Mouse (Mus musculus): ENCODE data around the gene Dact3.

Dact3 gene

DNA sequence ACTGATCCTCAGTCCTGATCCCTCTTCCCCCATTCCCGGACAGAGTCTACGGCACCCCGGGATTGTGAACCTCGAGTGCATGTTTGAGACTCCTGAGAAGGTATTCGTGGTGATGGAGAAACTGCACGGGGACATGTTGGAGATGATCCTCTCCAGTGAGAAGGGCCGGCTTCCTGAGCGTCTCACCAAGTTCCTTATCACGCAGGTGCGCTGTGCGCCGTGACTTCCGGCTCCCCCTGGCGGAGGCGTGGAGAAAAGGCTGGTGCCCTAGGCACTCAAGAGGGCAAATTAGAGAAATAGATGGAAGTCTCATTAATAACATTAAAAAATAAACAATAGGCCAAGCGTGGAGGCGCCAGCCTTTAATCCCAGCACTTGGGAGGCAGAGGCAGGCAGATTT is 16.8 kb upstream of the Dact3 start:
- DNase-seq (ENCODE audit: low read depth, low spot score): no peak

- DNase-seq (ENCODE audit: low read depth, low spot score): peak; percentile 33
Observed at GRCm38 (mm10) chr7:16859902-16860651, 15.0 kb upstream of the Dact3 start.

- no peak for DNase-seq (ENCODE audit: low read depth, low spot score)
Observed at GRCm38 (mm10) chr7:16867488-16867887, 7.6 kb upstream of the Dact3 start.

DNA sequence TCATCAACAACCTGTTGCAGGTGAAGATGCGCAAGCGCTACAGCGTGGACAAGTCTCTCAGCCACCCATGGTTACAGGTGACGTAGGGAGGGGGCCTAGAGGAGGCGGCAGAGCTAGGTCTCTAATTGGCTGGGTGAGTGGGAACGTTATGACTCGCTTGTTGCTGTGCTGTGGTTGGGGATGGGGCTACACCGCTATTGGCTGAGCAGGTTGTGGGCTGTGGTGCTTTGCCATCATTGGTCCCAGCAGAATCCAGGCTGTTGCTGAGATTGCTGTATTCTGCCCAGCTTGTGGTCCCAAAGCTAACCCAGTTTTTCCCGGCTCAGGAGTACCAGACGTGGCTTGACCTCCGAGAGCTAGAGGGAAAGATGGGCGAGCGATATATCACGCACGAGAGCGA is 5.6 kb upstream of the Dact3 start:
- peak; percentile 99 for DNase-seq (ENCODE audit: low read depth, low spot score)

- DNase-seq (ENCODE audit: low read depth, low spot score): no peak
Observed at GRCm38 (mm10) chr7:16871600-16871999, 3.5 kb upstream of the Dact3 start.

DNA sequence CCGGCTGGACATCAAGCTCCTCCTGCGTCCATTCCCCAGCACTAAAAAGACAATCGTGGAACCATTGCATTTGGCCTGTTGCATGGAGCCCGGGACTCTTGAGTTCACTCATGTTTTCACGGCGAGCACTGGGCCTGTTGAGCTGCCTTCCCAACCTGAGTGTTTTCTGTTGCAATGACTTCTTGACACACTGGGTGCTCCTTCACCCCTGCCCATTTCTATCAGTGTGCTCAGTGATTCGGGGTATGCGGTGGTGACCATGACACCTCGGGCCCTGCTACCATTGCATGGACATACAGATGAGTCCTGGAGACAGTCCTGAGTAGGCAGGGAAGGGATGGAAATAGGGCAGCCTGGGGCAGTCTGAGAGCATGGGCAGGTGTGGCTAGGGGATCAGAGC is 2.6 kb upstream of the Dact3 start:
- no peak for DNase-seq (ENCODE audit: low read depth, low spot score)

- no peak for DNase-seq (ENCODE audit: low read depth, low spot score)
Observed at GRCm38 (mm10) chr7:16873392-16873791, 1.7 kb upstream of the Dact3 start.

DNA sequence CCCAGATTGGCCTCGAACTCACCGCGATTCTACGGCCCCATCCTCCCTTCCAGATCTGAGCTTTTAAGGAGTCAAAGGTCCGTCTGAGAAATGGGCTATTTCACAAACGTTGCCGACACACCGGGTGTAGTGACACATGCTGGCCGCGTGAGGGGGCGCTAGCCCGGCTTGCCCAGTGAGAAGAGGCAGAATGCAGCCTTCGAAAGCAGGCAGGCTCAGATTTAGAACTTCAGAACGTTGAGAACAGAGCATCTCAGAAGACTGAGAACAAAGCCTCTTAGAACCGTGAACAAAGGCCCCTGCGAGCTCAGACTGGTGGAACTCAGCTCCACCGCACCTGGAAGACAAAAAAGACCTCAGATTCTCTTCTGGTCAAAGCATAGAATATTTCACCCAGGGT is 927 bp upstream of the Dact3 start:
- peak; percentile 76 for DNase-seq (ENCODE audit: low read depth, low spot score)

DNA sequence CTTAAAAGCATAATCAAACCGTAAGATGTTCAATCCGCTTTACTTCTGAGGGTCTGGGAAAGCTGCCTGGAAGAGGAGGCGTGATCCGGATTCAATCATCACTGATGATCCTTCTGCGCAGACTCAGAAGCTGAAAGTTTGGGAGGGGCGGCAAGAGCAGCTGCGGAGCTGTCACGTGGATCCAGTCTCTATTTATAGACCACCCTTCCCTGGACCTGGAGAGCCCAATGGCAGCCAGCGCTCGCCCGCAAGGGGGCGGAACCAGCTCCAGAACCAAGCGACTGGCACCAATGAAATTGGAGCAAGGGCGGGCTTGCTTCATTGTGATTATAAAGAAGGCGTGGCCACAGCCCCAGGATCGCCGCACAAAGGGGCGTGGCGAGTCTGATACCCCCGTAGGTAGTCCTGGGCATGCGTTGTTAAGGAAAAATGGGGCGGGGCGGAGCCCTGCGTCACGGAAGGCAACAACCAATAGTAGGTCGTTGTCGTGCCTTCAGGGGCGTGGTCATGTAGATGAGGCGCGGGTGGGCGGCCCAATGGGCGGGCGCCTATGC is 284 bp upstream of the Dact3 start:
- DNase-seq (ENCODE audit: low read depth, low spot score): peak; percentile 100

DNA sequence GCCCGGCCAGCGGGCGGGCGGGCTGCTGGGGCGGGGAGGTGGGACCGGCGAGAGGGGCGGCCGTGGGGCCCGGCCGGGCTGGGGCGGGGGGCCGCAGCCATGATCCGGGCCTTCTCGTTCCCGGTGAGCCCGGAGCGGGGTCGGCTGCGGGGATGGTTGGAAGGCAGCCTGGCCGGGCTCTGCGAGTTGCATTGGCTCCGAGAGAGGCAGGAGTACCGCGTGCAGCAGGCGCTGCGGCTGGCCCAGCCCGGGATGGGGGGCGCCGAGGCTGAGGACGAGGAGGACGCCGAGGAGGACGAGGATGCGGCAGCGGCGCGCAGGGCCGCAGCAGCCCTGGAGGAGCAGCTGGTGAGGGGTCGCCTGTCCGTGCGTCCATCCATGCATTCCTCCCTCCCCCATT is 209 bp downstream of the Dact3 start:
- no peak for DNase-seq (ENCODE audit: low read depth, low spot score)

DNA sequence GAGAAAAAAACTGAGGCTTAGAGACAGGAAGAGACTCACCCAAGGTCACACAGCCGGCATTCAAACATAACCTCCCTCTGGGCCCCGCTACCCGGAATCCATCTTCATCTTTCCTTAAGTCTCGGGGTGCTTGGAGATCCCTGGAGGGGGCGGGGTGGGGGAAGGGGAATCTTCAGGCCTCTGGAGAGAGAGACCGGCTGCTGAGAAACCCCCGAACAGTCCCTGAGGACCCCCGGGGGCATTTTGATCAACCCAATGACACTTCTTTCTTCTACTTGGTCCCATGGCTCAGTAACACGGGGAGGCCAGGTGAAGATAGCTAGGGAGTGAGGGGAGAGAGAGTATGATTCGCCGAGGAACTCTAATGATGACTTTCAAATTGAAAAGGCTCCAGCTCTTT is 889 bp downstream of the Dact3 start:
- no peak for DNase-seq (ENCODE audit: low read depth, low spot score)

GRCm38 (mm10) chr7:16876608-16877007 is 1.5 kb downstream of the Dact3 start:
- no peak for DNase-seq (ENCODE audit: low read depth, low spot score)

DNA sequence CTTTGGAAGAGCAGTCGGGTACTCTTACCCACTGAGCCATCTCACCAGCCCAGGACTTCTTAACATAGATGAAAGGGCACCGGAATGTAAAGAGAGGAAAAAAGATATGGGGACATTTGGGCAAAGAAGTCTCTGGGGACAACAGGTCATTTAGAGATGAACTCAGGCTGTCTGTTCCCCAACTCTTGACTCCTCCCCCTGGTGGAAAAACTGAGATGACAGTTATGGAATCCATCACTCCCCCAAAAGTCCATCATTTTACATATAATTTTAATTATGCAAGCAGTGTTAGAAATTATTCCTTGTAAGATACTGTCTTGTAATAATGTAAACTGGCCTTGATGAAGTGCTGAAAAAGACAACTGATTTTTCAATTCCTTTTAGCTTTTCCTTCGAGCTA is 2.6 kb downstream of the Dact3 start:
- no peak for DNase-seq (ENCODE audit: low read depth, low spot score)

- peak; percentile 46 for DNase-seq (ENCODE audit: low read depth, low spot score)
Observed at GRCm38 (mm10) chr7:16879796-16880547, 4.9 kb downstream of the Dact3 start.

GRCm38 (mm10) chr7:16880615-16881014 is 5.5 kb downstream of the Dact3 start:
- DNase-seq (ENCODE audit: low read depth, low spot score): no peak

DNA sequence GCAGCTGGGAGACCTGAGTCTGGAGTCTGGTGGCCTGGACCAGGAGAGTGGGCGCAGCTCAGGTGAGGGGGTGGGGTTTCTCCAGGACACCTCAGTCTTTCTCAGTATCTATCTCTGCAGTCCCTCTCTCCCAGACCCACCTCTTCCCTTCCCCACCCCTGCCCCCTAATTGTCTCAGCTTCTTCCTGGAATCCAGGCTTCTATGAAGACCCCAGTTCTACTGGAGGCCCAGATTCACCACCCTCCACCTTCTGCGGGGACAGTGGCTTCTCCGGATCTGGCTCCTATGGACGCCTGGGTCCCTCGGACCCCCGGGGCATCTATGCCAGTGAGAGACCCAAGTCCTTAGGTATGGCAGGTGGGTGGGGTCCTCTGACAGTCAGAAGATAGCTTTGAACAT is 8.0 kb downstream of the Dact3 start:
- no peak for DNase-seq (ENCODE audit: low read depth, low spot score)

GRCm38 (mm10) chr7:16884334-16884733 is 9.2 kb downstream of the Dact3 start:
- DNase-seq (ENCODE audit: low read depth, low spot score): no peak

GRCm38 (mm10) chr7:16885271-16885776 is 10.2 kb downstream of the Dact3 start:
- DNase-seq (ENCODE audit: low read depth, low spot score): no peak

DNA sequence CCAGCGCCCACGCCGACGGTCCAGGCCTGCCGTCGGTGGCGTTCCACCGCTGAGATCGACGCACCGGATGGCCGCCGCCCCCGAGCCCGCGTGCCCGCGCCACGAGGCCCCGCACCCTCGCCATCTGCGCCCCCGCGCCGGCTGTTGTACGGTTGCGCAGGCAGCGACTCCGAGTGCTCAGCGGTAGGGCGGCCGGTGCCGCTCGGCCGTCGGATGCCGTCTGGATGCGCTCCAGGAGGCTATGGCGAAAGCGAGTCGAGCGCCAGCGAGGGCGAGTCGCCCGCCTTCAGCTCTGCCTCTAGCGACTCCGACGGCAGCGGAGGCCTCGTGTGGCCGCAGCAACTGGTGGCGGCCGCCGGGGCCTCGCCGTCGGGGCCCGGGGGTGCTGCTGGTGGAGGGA is 10.8 kb downstream of the Dact3 start:
- no peak for DNase-seq (ENCODE audit: low read depth, low spot score)

DNA sequence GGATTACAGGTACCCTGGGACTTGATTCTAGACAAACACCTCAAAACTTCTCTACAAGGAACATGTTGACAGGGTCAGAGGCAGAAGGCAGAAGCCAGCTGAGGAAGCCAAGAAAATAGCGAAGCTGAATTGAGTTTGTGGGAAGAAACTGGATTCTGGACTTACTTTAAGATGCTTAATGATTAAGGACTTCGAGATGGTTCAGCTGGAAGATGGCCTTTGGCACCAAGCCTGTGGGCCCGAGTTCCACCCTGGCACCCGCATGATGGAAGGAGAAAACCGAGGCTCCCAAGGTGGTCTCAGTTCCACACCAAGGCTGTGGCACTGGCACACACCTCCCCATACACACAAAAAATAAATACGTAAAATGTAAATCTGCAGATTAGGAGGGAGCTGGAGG is 15.4 kb downstream of the Dact3 start:
- no peak for DNase-seq (ENCODE audit: low read depth, low spot score)

GRCm38 (mm10) chr7:16890944-16891343 is 15.8 kb downstream of the Dact3 start:
- no peak for DNase-seq (ENCODE audit: low read depth, low spot score)

DNA sequence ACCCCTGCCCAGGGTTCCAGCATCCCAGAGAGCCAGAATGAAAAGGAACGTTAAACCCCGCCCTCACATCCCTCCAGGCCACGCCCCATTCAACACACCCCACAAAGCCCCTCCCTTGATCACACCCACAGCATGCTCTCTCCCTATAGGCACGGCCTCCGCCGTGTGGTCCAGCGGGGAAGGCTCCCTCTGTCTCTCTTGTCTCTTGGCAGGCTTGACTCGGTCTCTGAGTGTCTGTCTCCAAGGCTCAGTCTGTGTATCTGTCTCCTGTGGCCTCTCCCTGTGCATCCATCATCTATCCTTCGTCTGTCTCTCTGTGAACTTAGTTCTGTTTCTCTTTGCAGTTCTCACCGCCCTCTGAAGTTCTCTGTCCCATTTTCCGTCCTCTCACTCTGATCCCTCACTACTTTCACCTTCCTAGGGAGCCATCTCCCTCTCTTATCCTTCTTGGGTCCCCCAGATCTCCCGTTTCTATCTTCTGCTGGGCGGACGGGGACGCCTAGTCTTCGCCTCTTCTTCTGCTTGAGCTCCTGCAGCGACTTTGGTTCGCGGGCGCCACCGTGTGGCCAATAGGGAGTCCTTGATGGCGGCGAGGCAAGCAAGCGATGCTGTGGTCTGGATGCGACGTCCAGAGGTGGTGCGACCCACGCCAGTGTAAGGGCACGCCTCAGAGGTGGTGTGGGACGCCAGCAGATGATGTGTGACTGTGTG is 16.7 kb downstream of the Dact3 start, which contains the start of gene Gng8:
TSS of gene Gng8 (plus strand) at position 146 of the 711 bp plus-strand sequence.
- DNase-seq (ENCODE audit: low read depth, low spot score): peak; percentile 72

All from telencephalon, adult 2 months (tissue).